Mouse (Mus musculus): ENCODE data around the gene Upb1. TPM values are rescaled to one million over a fixed set of nuclear protein-coding genes. Genes with fewer than 3 reads are reported as not detected.
"Not testable (repeated sequence)": the region's sequence is repeated elsewhere in the genome, so short reads cannot be mapped to it uniquely, and the experiment has no call there.

The Upb1 gene
- total and polyA plus RNA-seq, 3 experiments, result 0.27 TPM; not detected in 2

DNA sequence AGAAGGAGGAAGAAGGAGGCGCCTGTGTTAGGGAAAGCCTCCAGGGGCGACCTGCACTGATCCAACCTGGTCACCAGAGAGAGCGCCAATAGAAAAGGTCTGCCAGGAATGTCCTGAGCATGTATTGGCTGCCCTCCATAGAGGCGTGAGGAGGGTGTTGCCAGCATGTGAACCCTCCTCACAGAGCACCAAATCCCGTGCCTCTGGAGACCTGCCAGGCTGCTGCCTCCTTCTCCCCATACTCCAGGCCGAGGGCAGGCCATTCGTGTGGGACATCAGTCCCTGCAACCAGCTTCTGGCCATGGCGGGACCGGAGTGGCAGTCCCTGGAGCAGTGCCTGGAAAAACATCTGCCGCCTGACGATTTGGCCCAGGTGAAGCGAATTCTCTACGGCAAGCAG lies 5.8 kb downstream of the Upb1 start:
- DNase-seq (ENCODE audit: low spot score) (no peak), ATAC-seq (ENCODE audit: extremely low read depth, insufficient number of reproducible peaks, low FRiP score, poor library complexity, severe bottlenecking) (no peak)
- Histone ChIP-seq H3K36me3 (replicated peaks) (no peaks in the 10 kb centered on the region), H3K4me3 (ENCODE audit: low read depth, low read length) (no peak overlapping the region), H3K27me3 (ENCODE audit: insufficient read depth, low read length) (no peaks in the 10 kb centered on the region), H3K4me1 (ENCODE audit: insufficient read depth, low read depth, low read length) (no peaks in the 10 kb centered on the region), H3K9me3 (replicated peaks) (no peaks in the 10 kb centered on the region)
- no peak for TF ChIP-seq POLR2AphosphoS5 (IDR thresholded peaks at IDR 0.05; ENCODE audit: insufficient replicate concordance, low read depth, low read length)
- TF ChIP-seq GATA2 (IDR thresholded peaks at IDR 0.05; ENCODE audit: borderline replicate concordance, low read depth, low read length), result no peak
- TF ChIP-seq GATA1 (IDR thresholded peaks at IDR 0.05; ENCODE audit: borderline replicate concordance, low read length), result no peak
- TF ChIP-seq CTCF (IDR thresholded peaks at IDR 0.05; ENCODE audit: low read depth, low read length), result no peak
- TF ChIP-seq TAL1 (conservative IDR thresholded peaks at IDR 0.05; ENCODE audit: low read depth, low read length), result no peak

DNA sequence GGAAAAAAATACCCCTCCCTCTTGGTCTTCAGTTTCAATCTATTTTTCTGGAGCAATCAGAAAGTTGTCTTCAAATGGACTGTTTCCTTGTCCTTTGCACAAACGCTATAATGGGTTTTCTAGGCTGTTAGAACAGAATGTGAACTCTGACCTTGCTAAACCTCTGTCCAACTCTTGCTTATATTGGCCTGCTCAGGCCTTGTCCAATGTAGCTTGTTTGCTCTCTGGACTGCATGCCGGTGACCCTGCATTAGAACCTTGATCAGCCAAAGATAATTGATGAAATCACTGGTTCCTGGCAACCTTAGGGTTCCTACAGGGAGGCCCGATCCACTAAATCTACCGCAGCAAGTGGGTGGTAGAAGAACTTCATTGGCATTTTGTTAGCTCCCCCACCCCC lies 6.8 kb downstream of the Upb1 start:
- Histone ChIP-seq H3K27me3 (ENCODE audit: insufficient read depth, low read length) (no peaks in the 10 kb centered on the region), H3K36me3 (replicated peaks) (no peaks in the 10 kb centered on the region), H3K4me3 (ENCODE audit: low read depth, low read length) (no peak overlapping the region), H3K4me1 (ENCODE audit: insufficient read depth, low read depth, low read length) (no peaks in the 10 kb centered on the region), H3K9me3 (replicated peaks) (no peaks in the 10 kb centered on the region)
- no peak for DNase-seq (ENCODE audit: low spot score)
- no peak for TF ChIP-seq TAL1 (conservative IDR thresholded peaks at IDR 0.05; ENCODE audit: low read depth, low read length)
- TF ChIP-seq CTCF (IDR thresholded peaks at IDR 0.05; ENCODE audit: low read depth, low read length), result no peak
- no peak for TF ChIP-seq POLR2AphosphoS5 (IDR thresholded peaks at IDR 0.05; ENCODE audit: insufficient replicate concordance, low read depth, low read length)
- TF ChIP-seq GATA1 (IDR thresholded peaks at IDR 0.05; ENCODE audit: borderline replicate concordance, low read length), result no peak
- no peak for TF ChIP-seq GATA2 (IDR thresholded peaks at IDR 0.05; ENCODE audit: borderline replicate concordance, low read depth, low read length)
- no peak for ATAC-seq (ENCODE audit: extremely low read depth, insufficient number of reproducible peaks, low FRiP score, poor library complexity, severe bottlenecking)

- ATAC-seq (ENCODE audit: extremely low read depth, insufficient number of reproducible peaks, low FRiP score, poor library complexity, severe bottlenecking); H3K36me3 ChIP-seq (replicated peaks); H3K4me1 ChIP-seq (ENCODE audit: insufficient read depth, low read depth, low read length); H3K4me3 ChIP-seq (ENCODE audit: low read depth, low read length); DNase-seq (ENCODE audit: low spot score); H3K9me3 ChIP-seq (replicated peaks); H3K27me3 ChIP-seq (ENCODE audit: insufficient read depth, low read length): not testable (repeated sequence)
Observed at GRCm38 (mm10) chr10:75411343-75412113, 10.6 kb downstream of the Upb1 start.

DNA sequence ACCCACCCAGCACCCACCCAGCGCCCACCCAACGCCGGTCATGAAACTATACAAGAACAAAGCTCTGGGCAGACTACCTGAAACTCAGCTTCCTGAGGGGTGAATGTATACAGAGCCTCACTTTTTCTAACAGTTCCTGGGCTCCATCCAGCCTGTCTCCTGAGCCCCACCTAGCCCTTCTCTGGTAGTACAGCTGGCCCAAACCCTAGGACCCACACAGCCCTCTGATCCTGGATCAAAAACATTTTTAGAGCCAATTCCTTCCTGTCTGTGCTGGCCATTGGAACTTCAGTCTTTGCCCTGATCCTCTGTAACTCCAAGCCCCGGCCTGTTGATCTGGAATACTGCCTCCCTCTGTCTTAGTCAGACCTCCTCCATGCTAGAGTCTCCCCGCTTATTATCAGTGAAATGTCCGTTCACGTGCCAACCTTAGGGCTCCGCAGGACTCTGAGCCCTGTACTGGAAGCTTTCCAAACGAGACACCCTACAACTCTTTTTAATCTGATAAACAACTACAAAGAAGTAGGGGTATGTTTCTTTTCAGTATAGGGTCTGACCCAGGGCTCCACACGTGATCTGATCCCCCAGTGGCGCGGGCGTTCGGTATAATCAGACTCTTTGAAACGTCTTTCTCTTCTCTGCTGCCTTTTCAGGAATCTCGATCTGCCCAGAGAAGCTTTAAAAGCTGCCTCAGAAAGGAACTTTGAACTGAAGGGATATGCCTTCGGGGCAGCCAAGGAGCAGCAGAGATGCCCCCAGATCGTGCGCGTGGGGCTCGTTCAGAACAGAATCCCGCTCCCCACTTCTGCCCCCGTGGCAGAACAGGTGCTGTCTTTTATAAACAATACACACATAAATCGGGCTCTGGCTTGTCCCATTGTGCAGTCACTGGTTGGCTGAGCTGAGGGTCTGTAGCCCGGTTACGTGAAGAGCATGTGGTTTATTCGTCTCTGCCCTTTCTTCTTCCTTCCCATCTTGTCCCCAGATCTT lies 11.5 kb downstream of the Upb1 start:
- Histone ChIP-seq H3K36me3 (replicated peaks) (no peaks in the 10 kb centered on the region), H3K9me3 (replicated peaks) (no peaks in the 10 kb centered on the region), H3K4me1 (ENCODE audit: insufficient read depth, low read depth, low read length) (no peaks in the 10 kb centered on the region), H3K27me3 (ENCODE audit: insufficient read depth, low read length) (0 out of 2 replicates have a peak, but pooled peaks cover 2% of the 10 kb centered on the region), H3K4me3 (ENCODE audit: low read depth, low read length) (no peak overlapping the region)
- ATAC-seq (ENCODE audit: extremely low read depth, insufficient number of reproducible peaks, low FRiP score, poor library complexity, severe bottlenecking), result no peak
- DNase-seq (ENCODE audit: low spot score), result no peak
- TF ChIP-seq TAL1 (conservative IDR thresholded peaks at IDR 0.05; ENCODE audit: low read depth, low read length), result no peak
- no peak for TF ChIP-seq CTCF (IDR thresholded peaks at IDR 0.05; ENCODE audit: low read depth, low read length)
- TF ChIP-seq GATA1 (IDR thresholded peaks at IDR 0.05; ENCODE audit: borderline replicate concordance, low read length), result no peak

GRCm38 (mm10) chr10:75414925-75415324 lies 14.0 kb downstream of the Upb1 start:
- H3K36me3 ChIP-seq (replicated peaks), result no peaks in the 10 kb centered on the region
- H3K4me3 ChIP-seq (ENCODE audit: low read depth, low read length), result no peak overlapping the region
- no peaks in the 10 kb centered on the region for H3K9me3 ChIP-seq (replicated peaks)
- 0 out of 2 replicates have a peak, but pooled peaks cover 2% of the 10 kb centered on the region for H3K27me3 ChIP-seq (ENCODE audit: insufficient read depth, low read length)
- TF ChIP-seq GATA2 (IDR thresholded peaks at IDR 0.05; ENCODE audit: borderline replicate concordance, low read depth, low read length) (no peak), CTCF (IDR thresholded peaks at IDR 0.05; ENCODE audit: low read depth, low read length) (no peak), GATA1 (IDR thresholded peaks at IDR 0.05; ENCODE audit: borderline replicate concordance, low read length) (no peak), POLR2AphosphoS5 (IDR thresholded peaks at IDR 0.05; ENCODE audit: insufficient replicate concordance, low read depth, low read length) (no peak), TAL1 (conservative IDR thresholded peaks at IDR 0.05; ENCODE audit: low read depth, low read length) (no peak)
- DNase-seq (ENCODE audit: low spot score), result no peak
- no peak for ATAC-seq (ENCODE audit: extremely low read depth, insufficient number of reproducible peaks, low FRiP score, poor library complexity, severe bottlenecking)
- H3K4me1 ChIP-seq (ENCODE audit: insufficient read depth, low read depth, low read length), result no peaks in the 10 kb centered on the region

DNA sequence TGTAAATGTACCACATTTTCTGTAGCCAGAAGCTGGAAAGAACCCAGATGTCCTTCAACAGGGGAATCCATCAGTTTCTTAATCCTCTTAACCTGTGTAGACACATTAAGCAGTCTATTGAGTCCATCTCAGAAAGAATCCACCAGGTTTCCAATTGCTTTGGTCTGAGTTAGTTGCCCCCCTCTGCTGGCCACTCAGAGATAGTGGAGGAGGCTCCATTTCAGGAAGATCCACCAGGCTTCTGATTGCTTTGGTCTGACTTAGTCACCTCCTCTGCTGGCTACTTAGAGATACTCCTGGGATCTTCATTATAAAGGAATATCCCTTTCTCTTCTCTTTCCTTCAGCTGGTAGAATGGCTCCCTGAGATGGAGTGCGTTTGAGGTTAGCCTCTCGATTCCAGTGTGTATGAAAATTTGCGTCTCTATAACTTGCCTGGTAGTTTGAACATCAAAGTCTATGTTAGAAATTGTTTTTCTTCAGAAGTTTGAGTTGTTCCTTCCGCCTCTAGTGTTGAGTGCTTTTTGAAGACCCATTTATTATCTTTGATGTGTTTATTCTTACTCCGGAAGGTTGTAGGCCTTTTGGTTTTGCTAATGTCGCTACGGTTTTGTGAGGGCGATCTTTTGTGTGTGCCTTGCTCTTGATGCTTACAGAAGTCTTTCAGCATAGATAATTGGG lies 16.6 kb downstream of the Upb1 start:
- TF ChIP-seq GATA2 (IDR thresholded peaks at IDR 0.05; ENCODE audit: borderline replicate concordance, low read depth, low read length), result no peak
- TF ChIP-seq GATA1 (IDR thresholded peaks at IDR 0.05; ENCODE audit: borderline replicate concordance, low read length), result no peak
- TF ChIP-seq TAL1 (conservative IDR thresholded peaks at IDR 0.05; ENCODE audit: low read depth, low read length), result no peak
- no peak for TF ChIP-seq POLR2AphosphoS5 (IDR thresholded peaks at IDR 0.05; ENCODE audit: insufficient replicate concordance, low read depth, low read length)
- no peak for TF ChIP-seq CTCF (IDR thresholded peaks at IDR 0.05; ENCODE audit: low read depth, low read length)
- Histone ChIP-seq H3K36me3 (replicated peaks) (no peaks in the 10 kb centered on the region), H3K4me1 (ENCODE audit: insufficient read depth, low read depth, low read length) (no peaks in the 10 kb centered on the region), H3K9me3 (replicated peaks) (no peaks in the 10 kb centered on the region), H3K27me3 (ENCODE audit: insufficient read depth, low read length) (peaks cover 2% of the 10 kb centered on the region; the same call in 1 of the 2 replicates), H3K4me3 (ENCODE audit: low read depth, low read length) (no peak overlapping the region)
- DNase-seq (ENCODE audit: low spot score) (no peak), ATAC-seq (ENCODE audit: extremely low read depth, insufficient number of reproducible peaks, low FRiP score, poor library complexity, severe bottlenecking) (no peak)

Measured in G1E (cell line).